ENCODE assay signal across 17 mouse cellular contexts in the genomic region with DNA sequence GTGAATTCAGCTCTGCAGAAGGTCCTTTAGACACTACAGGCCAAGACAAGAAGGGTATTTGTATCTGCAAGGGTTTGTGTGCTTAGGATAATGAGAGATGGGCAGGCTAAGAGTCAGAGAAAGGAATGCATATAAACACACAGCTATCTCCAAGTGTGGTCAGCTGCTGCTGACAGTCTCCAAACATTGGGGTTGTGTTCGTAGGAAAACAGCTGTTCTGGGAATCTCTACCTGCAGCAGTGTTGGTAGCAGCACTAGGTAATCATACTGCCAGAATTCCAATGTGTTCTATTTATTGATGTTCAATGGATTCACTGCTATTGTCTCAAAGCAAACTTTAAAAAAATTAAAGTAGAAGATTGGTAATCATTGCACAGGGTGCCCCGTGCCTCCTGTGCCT.
"Had no signal": no experiment of that assay in that cellular context is flagged by ENCODE, and none has a peak within 500 bp of the region (broad histone marks: within the 10 kb centered on the region; RNA-seq: fewer than 3 reads in every experiment).

No protein-coding gene starts in this region.

- H3K36me3 ChIP-seq: lung, embryonic 15.5 days; midbrain, embryonic 10.5 days; midbrain, embryonic 12.5 days; neural tube, embryonic 12.5 days had no signal

- H3K27me3 ChIP-seq: lung, embryonic 15.5 days; midbrain, embryonic 12.5 days; neural tube, embryonic 12.5 days had no signal

- H3K27ac ChIP-seq: liver, embryonic 14.5 days; lung, embryonic 15.5 days; midbrain, embryonic 10.5 days; midbrain, embryonic 12.5 days; neural tube, embryonic 12.5 days had no signal

- H3K4me2 ChIP-seq: lung, embryonic 15.5 days; midbrain, embryonic 12.5 days; neural tube, embryonic 12.5 days had no signal

- DNase-seq: lung, adult 18-20 months; lung, postnatal 10 days; lung, postnatal 4 days; midbrain, embryonic 14.5 days; right cerebral cortex, adult 18-20 months; right cerebral cortex, postnatal 25 days; right cerebral cortex, postnatal 4 days; spleen, adult 18-20 months; thymus, adult 18-20 months; thymus, postnatal 14 days; thymus, postnatal 36 days had no signal

- H3K4me3 ChIP-seq: lung, embryonic 15.5 days; midbrain, embryonic 10.5 days; midbrain, embryonic 12.5 days; neural tube, embryonic 12.5 days had no signal

- ATAC-seq: midbrain, embryonic 16.5 days had no signal

- H3K9me3 ChIP-seq: lung, embryonic 15.5 days; midbrain, embryonic 10.5 days; midbrain, embryonic 12.5 days; neural tube, embryonic 12.5 days had no signal

- H3K9ac ChIP-seq: liver, embryonic 14.5 days; lung, embryonic 15.5 days; midbrain, embryonic 12.5 days; neural tube, embryonic 12.5 days had no signal

- H3K4me1 ChIP-seq: lung, embryonic 15.5 days; midbrain, embryonic 12.5 days; neural tube, embryonic 12.5 days had no signal
